Mouse (Mus musculus): Measurements from ENCODE around the gene Platr17.

- TF ChIP-seq POLR2A (IDR thresholded peaks at IDR 0.05; ENCODE audit: low read depth, low read length) (no peak), MEF2A (IDR thresholded peaks at IDR 0.05; ENCODE audit: borderline replicate concordance, low read depth, low read length) (no peak), ZNF384 (IDR thresholded peaks at IDR 0.05; ENCODE audit: low read depth, low read length) (no peak), TCF12 (IDR thresholded peaks at IDR 0.05; ENCODE audit: low read depth, low read length) (no peak), SMC3 (IDR thresholded peaks at IDR 0.05; ENCODE audit: low read depth, low read length) (no peak), CTCF (conservative IDR thresholded peaks at IDR 0.05 in 1 of 2, IDR thresholded peaks at IDR 0.05 in 1 of 2; ENCODE audit: low read depth in 2 of 2, low read length in 2 of 2) (no peak), E2F4 (IDR thresholded peaks at IDR 0.05; ENCODE audit: insufficient replicate concordance, low read depth, low read length) (no peak), MAX (IDR thresholded peaks at IDR 0.05; ENCODE audit: low read length) (no peak), POLR2AphosphoS2 (IDR thresholded peaks at IDR 0.05; ENCODE audit: low read depth, low read length) (no peak)
These were observed 4.9 kb downstream of the Platr17 start for GRCm38 (mm10) chr17:33909869-33910250.

All from CH12.LX (cell line).